Mouse (Mus musculus) thymus, adult 18-20 months (tissue): Measurements from ENCODE around the gene Wdr91.

Source experiments
- DNase-seq, 2 experiments: peaks; one replicate each; pipeline ENCODE4 v3.0.0; 2022; ENCODE audit warnings: mixed read lengths in 2 of 2

Gene Wdr91

DNA sequence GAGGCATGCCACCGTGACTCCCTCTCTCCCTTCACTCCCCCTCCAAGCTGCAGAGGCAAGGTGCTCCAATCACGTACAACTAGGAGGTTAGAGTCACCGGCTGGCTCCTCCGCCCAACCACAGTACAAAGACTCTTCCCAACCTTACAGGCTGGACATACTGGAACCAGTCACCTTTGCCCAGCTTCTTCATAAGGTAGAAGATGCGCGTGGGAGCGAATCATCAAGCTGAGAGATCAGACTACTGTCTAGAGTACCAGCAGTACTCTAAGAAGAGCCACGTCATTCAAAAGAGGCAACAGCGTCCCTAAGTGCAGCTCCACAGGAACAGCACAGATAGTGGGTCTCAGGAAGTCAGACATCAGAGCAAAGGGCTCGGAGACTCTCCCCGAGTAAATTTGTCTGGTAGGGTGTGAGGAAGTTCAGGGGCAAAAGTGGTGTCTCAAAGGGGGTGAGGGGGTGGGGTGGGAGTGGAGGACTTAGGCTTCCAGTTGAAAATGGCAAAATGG lies 49.1 kb downstream of the Wdr91 start:
- no peak for DNase-seq

- DNase-seq = no peak
These were observed 78.3 kb downstream of the Wdr91 start for GRCm38 (mm10) chr6:34832352-34832751.
